Comparison of ENCODE assay signal across 28 mouse cellular contexts in the genomic region with DNA sequence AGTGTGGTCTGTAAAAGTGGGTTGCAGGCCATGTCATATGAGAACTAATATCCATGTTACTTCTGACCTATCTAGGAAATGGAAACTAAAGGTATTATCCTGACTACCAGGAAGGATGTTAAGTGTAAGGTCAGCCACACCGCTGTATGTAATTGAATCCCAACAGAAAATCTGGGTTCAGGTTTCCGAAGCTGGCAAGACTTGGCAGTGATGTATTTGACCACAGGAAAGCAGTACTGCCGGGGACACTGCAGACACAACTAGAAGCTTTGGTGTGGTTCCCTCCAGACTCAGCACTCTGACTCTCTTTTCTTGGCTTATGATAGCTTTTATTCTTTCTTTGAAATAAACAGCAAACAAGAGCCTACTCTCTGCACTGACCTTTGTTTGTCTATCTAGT. TPM values are rescaled to one million over a fixed set of nuclear protein-coding genes. Genes with fewer than 3 reads are reported as not detected.
DNase-seq lines count a peak whose midpoint lies in the region; ATAC-seq and TF ChIP-seq lines count a peak whose summit lies in the region.
"Had no signal": no experiment of that assay in that cellular context is flagged by ENCODE, and none has a peak within 500 bp of the region (broad histone marks: within the 10 kb centered on the region; RNA-seq: fewer than 3 reads in every experiment).

No protein-coding gene starts in this region.

- WGBS in intestine, postnatal 0 days, result 84% methylated on average over 3 of the region's 3 CpGs

- H3K4me3 ChIP-seq in intestine, postnatal 0 days (ENCODE audit: low read depth, low read length), result no peak overlapping the region
- H3K4me3 ChIP-seq: embryonic facial prominence, embryonic 10.5 days; embryonic facial prominence, embryonic 12.5 days; forebrain, embryonic 13.5 days; forebrain, embryonic 15.5 days had no signal

- 0 out of 2 replicates have a peak, but pooled peaks cover 5% of the 10 kb centered on the region for H3K4me1 ChIP-seq in intestine, postnatal 0 days (replicated peaks; ENCODE audit: control insufficient read depth, insufficient read depth, low read length)
- H3K4me1 ChIP-seq: embryonic facial prominence, embryonic 10.5 days; embryonic facial prominence, embryonic 12.5 days; forebrain, embryonic 13.5 days; forebrain, embryonic 15.5 days had no signal

- H3K36me3 ChIP-seq in intestine, postnatal 0 days (ENCODE audit: control insufficient read depth, insufficient read depth), result peaks cover 49% of the 10 kb centered on the region

- no peak for TF ChIP-seq CTCF in intestine, postnatal 0 days (IDR thresholded peaks at IDR 0.05; ENCODE audit: low read depth)

- H3K4me2 ChIP-seq in intestine, postnatal 0 days (replicated peaks; ENCODE audit: low read depth), result 0 out of 2 replicates have a peak overlapping the region, but pooled peaks have one; percentile 0
- H3K4me2 ChIP-seq: embryonic facial prominence, embryonic 12.5 days; forebrain, embryonic 13.5 days; forebrain, embryonic 15.5 days had no signal

- H3K27ac ChIP-seq in intestine, postnatal 0 days (ENCODE audit: low read depth, low read length), result peak overlapping the region; percentile 76
- H3K27ac ChIP-seq: embryonic facial prominence, embryonic 10.5 days; embryonic facial prominence, embryonic 12.5 days; forebrain, embryonic 13.5 days; forebrain, embryonic 15.5 days had no signal

- peak; percentile 59 for DNase-seq in gastrocnemius, adult 18-20 months (ENCODE audit: low spot score)
- no peak for DNase-seq in gastrocnemius, postnatal 4 days (ENCODE audit: low spot score in 2 of 2)
- peak; percentile 48 for DNase-seq in heart, adult 11 months
- no peak for DNase-seq in heart, adult 8-10 months (ENCODE audit: low spot score)
- peak; percentile 34 for DNase-seq in 3T3-L1 (ENCODE audit: low read depth, low spot score)
- no peak for DNase-seq in retina, postnatal 1 day
- no peak for DNase-seq in urinary bladder, adult 2 months (ENCODE audit: low spot score)
- DNase-seq: adrenal gland, adult 8-10 months; adrenal gland, postnatal 14 days; adrenal gland, postnatal 36 days; B cell, adult 2 months; cerebellum, adult 11-12 months; cerebellum, adult 2 months; cerebellum, adult 9-10 months; cerebellum, postnatal 10 days; cerebellum, postnatal 25 days had no signal

- H3K9ac ChIP-seq in intestine, postnatal 0 days (ENCODE audit: low read depth, low read length), result no peak overlapping the region
- H3K9ac ChIP-seq: embryonic facial prominence, embryonic 12.5 days; forebrain, embryonic 13.5 days; forebrain, embryonic 15.5 days had no signal

- ATAC-seq in intestine, postnatal 0 days, result no peak
- ATAC-seq: activated CD4-positive, CD25-positive, alpha-beta regulatory T cell, adult 4 months; CD4-positive, CD25-positive, alpha-beta regulatory T cell, adult 4 months; forebrain, embryonic 13.5 days; forebrain, embryonic 15.5 days; Patski had no signal

- H3K9me3 ChIP-seq in intestine, postnatal 0 days (ENCODE audit: control insufficient read depth), result no peaks in the 10 kb centered on the region
- H3K9me3 ChIP-seq: embryonic facial prominence, embryonic 10.5 days; embryonic facial prominence, embryonic 12.5 days; forebrain, embryonic 13.5 days; forebrain, embryonic 15.5 days; G1E had no signal

- no peaks in the 10 kb centered on the region for H3K27me3 ChIP-seq in intestine, postnatal 0 days (replicated peaks; ENCODE audit: control insufficient read depth, insufficient read depth, low read length)
- H3K27me3 ChIP-seq: CH12.LX; embryonic facial prominence, embryonic 12.5 days; forebrain, embryonic 13.5 days; forebrain, embryonic 15.5 days; Patski had no signal

RNA-seq across cellular contexts. Expression of a gene that starts 13.6 kb away (rescaled TPM):
- 10 to 100 TPM; 18.5 to 23.3 TPM for total RNA-seq in gastrocnemius, adult 18-20 months (2021)
- 10 to 100 TPM; 27.3 to 34.7 TPM for total RNA-seq in gastrocnemius, postnatal 4 days (2021)
- 10 to 100 TPM; 29.5 to 35.2 (median 31.4) TPM for total RNA-seq in heart, adult 8-10 months (2022)
- polyA plus RNA-seq in intestine, postnatal 0 days (2015; fragmentation: Nextera tagmentation; extraction: Ambion mirVana), result 12.8 and 14.0 TPM in 2 replicates
- 26.4 and 26.6 TPM in 2 replicates for polyA plus RNA-seq in urinary bladder, adult 2 months (2012; rRNA removed)

RNA-seq across cellular contexts. Expression of a gene that starts 37.2 kb away (rescaled TPM):
- total RNA-seq in gastrocnemius, adult 18-20 months (2021), result 10 to 100 TPM; 30.2 to 36.5 TPM
- total RNA-seq in gastrocnemius, postnatal 4 days (2021), result 10 to 100 TPM; 19.9 to 22.1 TPM
- 10 to 100 TPM; 25.4 to 33.7 (median 31.3) TPM for total RNA-seq in heart, adult 8-10 months (2022)
- 9.0 and 11.1 TPM in 2 replicates for polyA plus RNA-seq in intestine, postnatal 0 days (2015; fragmentation: Nextera tagmentation; extraction: Ambion mirVana)
- 13.5 and 14.7 TPM in 2 replicates for polyA plus RNA-seq in urinary bladder, adult 2 months (2012; rRNA removed)

RNA-seq across cellular contexts. Expression of a gene that starts 37.4 kb away (rescaled TPM):
- total RNA-seq in gastrocnemius, adult 18-20 months (2021), result 10 to 100 TPM; 33.6 to 35.1 TPM
- total RNA-seq in gastrocnemius, postnatal 4 days (2021), result 10 to 100 TPM; 31.8 to 38.7 TPM
- total RNA-seq in heart, adult 8-10 months (2022), result 10 to 100 TPM; 15.5 to 18.5 (median 16.5) TPM
- polyA plus RNA-seq in intestine, postnatal 0 days (2015; fragmentation: Nextera tagmentation; extraction: Ambion mirVana), result 8.0 and 8.8 TPM in 2 replicates
- 26.2 and 30.7 TPM in 2 replicates for polyA plus RNA-seq in urinary bladder, adult 2 months (2012; rRNA removed)

RNA-seq across cellular contexts. Expression of a gene that starts 52.5 kb away (rescaled TPM):
- total RNA-seq in gastrocnemius, adult 18-20 months (2021), result not detected
- under 1 TPM in 1 of 2 experiments, not detected in 1; 0.10 TPM for total RNA-seq in gastrocnemius, postnatal 4 days (2021)
- under 1 TPM in 1 of 4 experiments, not detected in 3; 0.14 TPM for total RNA-seq in heart, adult 8-10 months (2022)
- polyA plus RNA-seq in intestine, postnatal 0 days (2015; fragmentation: Nextera tagmentation; extraction: Ambion mirVana), result 1.8 and 2.8 TPM in 2 replicates
- 0.96 and 1.2 TPM in 2 replicates for polyA plus RNA-seq in urinary bladder, adult 2 months (2012; rRNA removed)
- total RNA-seq: adrenal gland, adult 18-20 months; adrenal gland, adult 8-10 months; adrenal gland, postnatal 14 days; adrenal gland, postnatal 36 days had no signal
- polyA plus RNA-seq: embryonic facial prominence, embryonic 10.5 days; forebrain, embryonic 11.5 days; forebrain, embryonic 13.5 days; forebrain, embryonic 15.5 days; Patski had no signal

Comparison
In these comparisons a context has a peak if more than half of its experiments do, and no peak if none do; other contexts are left out.
1. DNase-seq: peak in gastrocnemius, adult 18-20 months (single experiment), heart, adult 11 months (single experiment) and 3T3-L1 (single experiment); none in gastrocnemius, postnatal 4 days (0 of 2), heart, adult 8-10 months (single experiment), retina, postnatal 1 day (single experiment) and urinary bladder, adult 2 months (single experiment).